Mouse (Mus musculus): ENCODE results near the gene Trim2. TPM values are rescaled to one million over a fixed set of nuclear protein-coding genes. Genes with fewer than 3 reads are reported as not detected.

Trim2 gene
- total RNA-seq, 2 experiments from 2014 or later: 14.7 to 15.8 TPM

Other genes starting within 250 kb of the Trim2 start
- gene Mnd1, start 151.1 kb downstream of the Trim2 start, total RNA-seq (2021): 10 to 100 TPM in 1 of 2 experiments, 1 to 10 TPM in 1; 8.3 to 11.7 TPM
- under 1 TPM; 0.36 to 0.37 TPM for gene Gm6525, start 132.8 kb downstream of the Trim2 start, total RNA-seq (2021)
- 1 to 10 TPM; 3.3 to 4.5 TPM for gene Fhdc1, start 173.6 kb upstream of the Trim2 start, total RNA-seq (2021)